Mouse (Mus musculus) Patski (cell line): Measurements from ENCODE around the gene Ptges. TPM values are rescaled to one million over a fixed set of nuclear protein-coding genes. Genes with fewer than 3 reads are reported as not detected.

Experiments
- ATAC-seq: fragments of 100-300 bp; one replicate; pipeline ENCODE4 v1.8.0; 2021
- CTCF ChIA-PET: fragments of 350-600 bp; sonication (Branson Sonifier 250); formaldehyde crosslinking; loops from one replicate; lab custom pipeline; 2022; ENCODE audit warnings: inconsistent platforms; lab: Charles Lee
- POLR2A ChIA-PET: fragments of 350-600 bp; sonication (Branson Sonifier 250); formaldehyde crosslinking; loops from one replicate; lab custom pipeline; 2022; ENCODE audit warnings: antibody characterized with exemption, inconsistent platforms; lab: Charles Lee
- DNase-seq: peaks from one replicate; pipeline ENCODE4 v3.0.0-alpha.2; 2011; ENCODE audit warnings: low read depth, low spot score
- H3K27me3 ChIP-seq: fragments of 371-371 bp; one replicate; pipeline ENCODE4 v1.5.1; 2021
- CTCF ChIP-seq: fragments of 100-300 bp; IDR thresholded peaks from one replicate; pipeline ENCODE4 v1.5.1; 2021
- in situ Hi-C: fragments of 300-500 bp; cut with MboI; formaldehyde crosslinking; loops from 3 replicates; pipeline ENCODE4 v1.11.1; 2018; ENCODE audit warnings: low pct_unique_long_range_greater_than_20kb, mixed read lengths
- polyA plus RNA-seq: library from polyadenylated mRNA; unstranded; gene quantifications from one replicate; pipeline ENCODE4 v1.2.3, GENCODE M21; 2021

Gene Ptges
- polyA plus RNA-seq, 1 experiment from 2014 or later, result 0.44 TPM

- ChIA-PET POLR2A (interaction anchor here (0.7 kb wide), 1 partner anchor 108 kb away, joined by 3 read pairs; no protein-coding TSS in a partner anchor), CTCF (interaction anchor here (1.5 kb wide), 1 partner anchor 98 kb away, joined by 4 read pairs; no protein-coding TSS in a partner anchor)
- no peak for ATAC-seq
- in situ Hi-C loops, result no loop called here
- H3K27me3 ChIP-seq, result no peaks in the 10 kb centered on the region
- no peak for DNase-seq
- no peak for TF ChIP-seq CTCF
Observed at GRCm38 (mm10) chr2:30845152-30846070, 84.3 kb downstream of the Ptges start.

- ATAC-seq (peak; percentile 44), DNase-seq (no peak)
- TF ChIP-seq CTCF, result no peak
- in situ Hi-C loops, result no loop called here
- ChIA-PET POLR2A (no interaction called here), CTCF (interaction anchor here (0.8 kb wide), 1 partner anchor 20 kb away, joined by 4 read pairs; no protein-coding TSS in a partner anchor)
- no peaks in the 10 kb centered on the region for H3K27me3 ChIP-seq
Observed at GRCm38 (mm10) chr2:30842615-30843014, 87.0 kb downstream of the Ptges start.

Other genes starting within 250 kb of the Ptges start
- 9.9 TPM for gene 1700001O22Rik, start 126.2 kb downstream of the Ptges start, polyA plus RNA-seq
- 52.7 TPM for gene Ntmt1, start 122.0 kb downstream of the Ptges start, polyA plus RNA-seq
- gene Asb6, start 99.5 kb downstream of the Ptges start, polyA plus RNA-seq, result 36.8 TPM
- 7.1 TPM for gene Prrx2, start 94.9 kb downstream of the Ptges start, polyA plus RNA-seq
- gene Tor1b, start 23.1 kb upstream of the Ptges start, polyA plus RNA-seq, result 65.8 TPM
- gene Tor1a, start 38.1 kb upstream of the Ptges start, polyA plus RNA-seq, result 53.1 TPM
- gene BC005624, start 52.3 kb upstream of the Ptges start, polyA plus RNA-seq, result 49.6 TPM
- gene Usp20, start 52.4 kb upstream of the Ptges start, polyA plus RNA-seq, result 61.0 TPM
- 40.4 TPM for gene Fnbp1, start 212.1 kb upstream of the Ptges start, polyA plus RNA-seq
- gene Gpr107, start 222.5 kb upstream of the Ptges start, polyA plus RNA-seq, result 50.6 TPM